Mouse (Mus musculus): ENCODE measurements around the gene Rtf1. TPM values are rescaled to one million over a fixed set of nuclear protein-coding genes. Genes with fewer than 3 reads are reported as not detected.
"Not testable (repeated sequence)": the region's sequence is repeated elsewhere in the genome, so short reads cannot be mapped to it uniquely, and the experiment has no call there.

Rtf1 gene
- polyA plus RNA-seq, 1 experiment from 2014 or later = 36.8 TPM

- WGBS = 84% methylated on average over 3 of the region's 3 CpGs
- Histone ChIP-seq H3K27me3 (ENCODE audit: control insufficient read depth, insufficient read depth, low read length) (no peaks in the 10 kb centered on the region), H3K9me3 (replicated peaks; ENCODE audit: control insufficient read depth, low read length) (no peaks in the 10 kb centered on the region), H3K4me2 (ENCODE audit: low read depth, low read length) (no peak overlapping the region), H3K27ac (ENCODE audit: low read length) (no peak overlapping the region), H3K36me3 (ENCODE audit: control insufficient read depth, insufficient read depth, low read length) (peaks cover 8% of the 10 kb centered on the region; the same call in 1 of the 2 replicates), H3K4me3 (replicated peaks; ENCODE audit: low read length) (no peak overlapping the region), H3K4me1 (ENCODE audit: control insufficient read depth, insufficient read depth, low read length) (no peaks in the 10 kb centered on the region), H3K9ac (ENCODE audit: low read length) (no peak overlapping the region)
- no peak for ATAC-seq (ENCODE audit: insufficient read depth, low FRiP score)
Observed at GRCm38 (mm10) chr2:119710011-119710410, 35.1 kb downstream of the Rtf1 start.

GRCm38 (mm10) chr2:119715868-119716267, 41.0 kb downstream of the Rtf1 start:
- WGBS = 91% methylated on average over 2 of the region's 2 CpGs
- H3K4me2 ChIP-seq (ENCODE audit: low read depth, low read length); H3K27me3 ChIP-seq (ENCODE audit: control insufficient read depth, insufficient read depth, low read length); H3K36me3 ChIP-seq (ENCODE audit: control insufficient read depth, insufficient read depth, low read length); ATAC-seq (ENCODE audit: insufficient read depth, low FRiP score); H3K27ac ChIP-seq (ENCODE audit: low read length); H3K4me3 ChIP-seq (replicated peaks; ENCODE audit: low read length); H3K9me3 ChIP-seq (replicated peaks; ENCODE audit: control insufficient read depth, low read length); H3K4me1 ChIP-seq (ENCODE audit: control insufficient read depth, insufficient read depth, low read length); H3K9ac ChIP-seq (ENCODE audit: low read length): not testable (repeated sequence)

- WGBS = 95% methylated on average over 8 of the region's 8 CpGs
- Histone ChIP-seq H3K9ac (ENCODE audit: low read length) (no peak overlapping the region), H3K27me3 (ENCODE audit: control insufficient read depth, insufficient read depth, low read length) (no peaks in the 10 kb centered on the region), H3K36me3 (ENCODE audit: control insufficient read depth, insufficient read depth, low read length) (peaks cover 24% of the 10 kb centered on the region; the same call in 1 of the 2 replicates), H3K4me2 (ENCODE audit: low read depth, low read length) (no peak overlapping the region), H3K27ac (ENCODE audit: low read length) (no peak overlapping the region), H3K9me3 (replicated peaks; ENCODE audit: control insufficient read depth, low read length) (no peaks in the 10 kb centered on the region), H3K4me3 (replicated peaks; ENCODE audit: low read length) (no peak overlapping the region), H3K4me1 (ENCODE audit: control insufficient read depth, insufficient read depth, low read length) (no peaks in the 10 kb centered on the region)
- no peak for ATAC-seq (ENCODE audit: insufficient read depth, low FRiP score)
Observed at GRCm38 (mm10) chr2:119721070-119721469, 46.2 kb downstream of the Rtf1 start.

DNA sequence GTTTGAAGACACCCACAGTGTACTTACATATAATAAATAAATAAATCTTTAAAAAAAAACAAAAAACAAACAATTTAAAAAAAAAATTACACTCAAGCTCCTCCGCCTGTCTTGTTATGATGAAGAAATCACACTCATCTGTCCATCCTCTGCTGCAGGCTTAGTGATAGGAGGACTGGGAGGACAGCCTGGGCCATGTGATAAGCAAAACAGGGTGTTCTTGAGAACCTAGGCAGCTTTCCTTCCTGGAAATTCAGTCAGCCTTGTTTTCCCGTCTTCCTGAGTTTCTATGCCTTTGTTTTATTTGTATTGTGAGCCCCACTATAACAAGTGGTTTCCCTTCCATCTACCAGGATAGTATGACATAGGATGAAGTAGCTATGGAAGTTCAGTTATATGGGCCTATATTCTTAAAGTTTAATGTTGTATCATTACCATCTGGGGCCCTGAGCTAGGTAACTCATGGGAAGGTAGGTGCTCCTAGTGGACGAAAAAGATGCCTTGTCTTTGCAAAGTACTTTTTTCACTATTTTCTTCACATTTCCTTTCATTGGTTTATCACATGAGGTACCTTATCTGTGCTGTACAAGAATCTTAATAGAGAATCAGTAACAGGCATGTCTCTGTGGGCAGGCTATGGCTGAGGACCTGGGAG, 53.0 kb downstream of the Rtf1 start:
- no peak overlapping the region for H3K4me3 ChIP-seq (replicated peaks; ENCODE audit: low read length)
- ATAC-seq (ENCODE audit: insufficient read depth, low FRiP score) = no peak
- H3K9me3 ChIP-seq (replicated peaks; ENCODE audit: control insufficient read depth, low read length) = no peaks in the 10 kb centered on the region
- H3K27ac ChIP-seq (ENCODE audit: low read length) = no peak overlapping the region
- peaks cover 32% of the 10 kb centered on the region for H3K36me3 ChIP-seq (ENCODE audit: control insufficient read depth, insufficient read depth, low read length)
- 87% methylated on average over 3 of the region's 3 CpGs for WGBS
- no peaks in the 10 kb centered on the region for H3K27me3 ChIP-seq (ENCODE audit: control insufficient read depth, insufficient read depth, low read length)
- no peak overlapping the region for H3K4me2 ChIP-seq (ENCODE audit: low read depth, low read length)
- H3K4me1 ChIP-seq (ENCODE audit: control insufficient read depth, insufficient read depth, low read length) = no peaks in the 10 kb centered on the region
- H3K9ac ChIP-seq (ENCODE audit: low read length) = no peak overlapping the region

- Histone ChIP-seq H3K4me2 (ENCODE audit: low read depth, low read length) (no peak overlapping the region), H3K9ac (ENCODE audit: low read length) (no peak overlapping the region), H3K9me3 (replicated peaks; ENCODE audit: control insufficient read depth, low read length) (no peaks in the 10 kb centered on the region), H3K4me1 (ENCODE audit: control insufficient read depth, insufficient read depth, low read length) (no peaks in the 10 kb centered on the region), H3K4me3 (replicated peaks; ENCODE audit: low read length) (no peak overlapping the region), H3K36me3 (ENCODE audit: control insufficient read depth, insufficient read depth, low read length) (peaks cover 32% of the 10 kb centered on the region), H3K27ac (ENCODE audit: low read length) (no peak overlapping the region), H3K27me3 (ENCODE audit: control insufficient read depth, insufficient read depth, low read length) (no peaks in the 10 kb centered on the region)
- ATAC-seq (ENCODE audit: insufficient read depth, low FRiP score) = no peak
- WGBS = 76% methylated on average over 4 of the region's 4 CpGs
Observed at GRCm38 (mm10) chr2:119730735-119731134, 55.9 kb downstream of the Rtf1 start.

DNA sequence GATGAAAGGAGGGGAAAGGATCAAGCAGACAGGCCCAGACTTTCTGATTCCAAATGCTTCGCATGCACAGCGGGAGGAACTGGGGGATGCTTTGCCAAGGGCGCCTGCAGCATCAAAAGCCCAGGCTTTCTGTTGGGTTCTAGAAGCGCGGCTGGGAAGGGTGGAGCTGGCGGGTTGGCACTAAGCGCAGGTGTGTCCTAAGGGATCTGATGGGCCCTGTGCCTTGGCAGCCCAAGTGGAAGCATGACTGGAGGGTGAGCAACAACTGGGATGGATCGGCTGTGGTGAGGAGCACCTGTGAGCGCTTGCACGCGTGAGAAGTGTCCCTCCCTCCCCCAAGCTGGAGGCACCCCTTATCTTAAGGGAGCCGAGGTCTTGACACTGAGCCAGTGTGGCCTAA, 62.3 kb downstream of the Rtf1 start:
- no peaks in the 10 kb centered on the region for H3K27me3 ChIP-seq (ENCODE audit: control insufficient read depth, insufficient read depth, low read length)
- WGBS = 16% methylated on average over 12 of the region's 12 CpGs
- H3K27ac ChIP-seq (ENCODE audit: low read length) = no peak overlapping the region
- no peak for ATAC-seq (ENCODE audit: insufficient read depth, low FRiP score)
- H3K4me1 ChIP-seq (ENCODE audit: control insufficient read depth, insufficient read depth, low read length) = peaks cover 11% of the 10 kb centered on the region
- no peak overlapping the region for H3K4me3 ChIP-seq (replicated peaks; ENCODE audit: low read length)
- 0 out of 2 replicates have a peak overlapping the region, but pooled peaks have one; percentile 23 for H3K9ac ChIP-seq (ENCODE audit: low read length)
- no peak overlapping the region for H3K4me2 ChIP-seq (ENCODE audit: low read depth, low read length)
- no peaks in the 10 kb centered on the region for H3K9me3 ChIP-seq (replicated peaks; ENCODE audit: control insufficient read depth, low read length)
- H3K36me3 ChIP-seq (ENCODE audit: control insufficient read depth, insufficient read depth, low read length) = peaks cover 14% of the 10 kb centered on the region; the same call in 1 of the 2 replicates

- H3K9ac ChIP-seq (ENCODE audit: low read length) = no peak overlapping the region
- peaks cover 19% of the 10 kb centered on the region for H3K27me3 ChIP-seq (ENCODE audit: control insufficient read depth, insufficient read depth, low read length)
- no peaks in the 10 kb centered on the region for H3K36me3 ChIP-seq (ENCODE audit: control insufficient read depth, insufficient read depth, low read length)
- WGBS = 27% methylated on average over 2 of the region's 2 CpGs
- H3K4me3 ChIP-seq (replicated peaks; ENCODE audit: low read length) = no peak overlapping the region
- H3K4me1 ChIP-seq (ENCODE audit: control insufficient read depth, insufficient read depth, low read length) = peaks cover 21% of the 10 kb centered on the region
- ATAC-seq (ENCODE audit: insufficient read depth, low FRiP score) = no peak
- peak overlapping the region; percentile 100; the same call in 1 of the 2 replicates for H3K4me2 ChIP-seq (ENCODE audit: low read depth, low read length)
- H3K27ac ChIP-seq (ENCODE audit: low read length) = no peak overlapping the region
- no peaks in the 10 kb centered on the region for H3K9me3 ChIP-seq (replicated peaks; ENCODE audit: control insufficient read depth, low read length)
Observed at GRCm38 (mm10) chr2:119740567-119740966, 65.7 kb downstream of the Rtf1 start.

- 0% methylated on average over 46 of the region's 53 CpGs for WGBS
- H3K36me3 ChIP-seq (ENCODE audit: control insufficient read depth, insufficient read depth, low read length) = no peaks in the 10 kb centered on the region
- H3K4me1 ChIP-seq (ENCODE audit: control insufficient read depth, insufficient read depth, low read length) = peaks cover 21% of the 10 kb centered on the region
- peaks cover 19% of the 10 kb centered on the region for H3K27me3 ChIP-seq (ENCODE audit: control insufficient read depth, insufficient read depth, low read length)
- H3K9me3 ChIP-seq (replicated peaks; ENCODE audit: control insufficient read depth, low read length) = no peaks in the 10 kb centered on the region
- H3K9ac ChIP-seq (ENCODE audit: low read length) = peak within 1 kb of the TSS; percentile 72
- peak; percentile 78 for ATAC-seq (ENCODE audit: insufficient read depth, low FRiP score)
- H3K27ac ChIP-seq (ENCODE audit: low read length) = peak within 1 kb of the TSS; percentile 86
- H3K4me3 ChIP-seq (replicated peaks; ENCODE audit: low read length) = peak within 1 kb of the TSS; percentile 70
- peak within 1 kb of the TSS; percentile 100 for H3K4me2 ChIP-seq (ENCODE audit: low read depth, low read length)
Observed at GRCm38 (mm10) chr2:119741581-119742411, 66.9 kb downstream of the Rtf1 start, which contains the start of gene Itpka. TSS of gene Itpka (plus strand) at chr2:119742337.
